Mouse (Mus musculus) spleen, postnatal 4 days (tissue): ENCODE measurements around the gene Tomm40.

ENCODE experiments used
- DNase-seq, 2 experiments: peaks; one replicate each; pipeline ENCODE4 v3.0.0; 2022; ENCODE audit warnings: low spot score in 2 of 2

Gene Tomm40

GRCm38 (mm10) chr7:19715239-19716054 lies at the start of gene Tomm40:
Gene Tomm40 (minus strand): TSS chr7:19715438.
- DNase-seq, result peak; percentile 96 to 98

GRCm38 (mm10) chr7:19764581-19764980 lies 49.3 kb upstream of the Tomm40 start:
- DNase-seq, result no peak

- DNase-seq, result no peak
Observed at GRCm38 (mm10) chr7:19763829-19764477, 48.7 kb upstream of the Tomm40 start.

- no peak for DNase-seq
Observed at GRCm38 (mm10) chr7:19762283-19762682, 47.0 kb upstream of the Tomm40 start.

- DNase-seq, result no peak
Observed at GRCm38 (mm10) chr7:19760021-19760420, 44.8 kb upstream of the Tomm40 start.

GRCm38 (mm10) chr7:19758623-19759022 lies 43.4 kb upstream of the Tomm40 start:
- no peak for DNase-seq

GRCm38 (mm10) chr7:19755851-19756786 lies 40.9 kb upstream of the Tomm40 start:
- DNase-seq, result no peak

GRCm38 (mm10) chr7:19755008-19755407 lies 39.8 kb upstream of the Tomm40 start:
- no peak for DNase-seq

GRCm38 (mm10) chr7:19754065-19754464 lies 38.8 kb upstream of the Tomm40 start:
- no peak for DNase-seq

GRCm38 (mm10) chr7:19753587-19753986 lies 38.3 kb upstream of the Tomm40 start:
- no peak for DNase-seq

GRCm38 (mm10) chr7:19752652-19753051 lies 37.4 kb upstream of the Tomm40 start:
- DNase-seq, result no peak

- DNase-seq, result no peak
Observed at GRCm38 (mm10) chr7:19751070-19751383, 35.8 kb upstream of the Tomm40 start.

- DNase-seq, result peak; percentile 76 to 86
Observed at GRCm38 (mm10) chr7:19750217-19751069, 35.2 kb upstream of the Tomm40 start, which contains the start of gene Nectin2. Gene Nectin2 (minus strand): TSS chr7:19750483.

GRCm38 (mm10) chr7:19749389-19750216 lies 34.4 kb upstream of the Tomm40 start:
- DNase-seq, result peak; percentile 85 to 92

- no peak for DNase-seq
Observed at GRCm38 (mm10) chr7:19748219-19749195, 33.3 kb upstream of the Tomm40 start.

GRCm38 (mm10) chr7:19747420-19748218 lies 32.4 kb upstream of the Tomm40 start:
- no peak for DNase-seq

GRCm38 (mm10) chr7:19746426-19747201 lies 31.4 kb upstream of the Tomm40 start:
- no peak for DNase-seq
